Mouse (Mus musculus): ENCODE measurements at regions not wholly inside any gene's neighbourhood (a gene's known extent, or its start where the extent isn't known, plus 50 kb on each side); places are given as distances from the start of the nearest gene placed in this dataset.

- no peak for TF ChIP-seq CTCF (conservative IDR thresholded peaks at IDR 0.05; ENCODE audit: insufficient read depth, insufficient read length, low read depth, low read length)
- TF ChIP-seq POLR2A (IDR thresholded peaks at IDR 0.05; ENCODE audit: low read depth, low read length) = no peak
- 38% methylated on average over 2 of the region's 2 CpGs for WGBS
- Histone ChIP-seq H3K36me3 (ENCODE audit: control insufficient read depth, insufficient read depth, low read length) (no peaks in the 10 kb centered on the region), H3K27me3 (replicated peaks; ENCODE audit: control insufficient read depth, insufficient read depth, low read length) (no peaks in the 10 kb centered on the region), H3K4me1 (ENCODE audit: control insufficient read depth, insufficient read depth, low read length) (no peaks in the 10 kb centered on the region), H3K27ac (ENCODE audit: insufficient read depth, low read depth, low read length) (no peak overlapping the region), H3K4me3 (ENCODE audit: insufficient read depth, low read depth, low read length) (no peak overlapping the region)
- DNase-seq = peak; percentile 1
These were observed 51.4 kb upstream of the Nova1 start for GRCm38 (mm10) chr12:46870130-46870529.
